Comparison of ENCODE assay signal across 10 mouse cellular contexts in the genomic region with DNA sequence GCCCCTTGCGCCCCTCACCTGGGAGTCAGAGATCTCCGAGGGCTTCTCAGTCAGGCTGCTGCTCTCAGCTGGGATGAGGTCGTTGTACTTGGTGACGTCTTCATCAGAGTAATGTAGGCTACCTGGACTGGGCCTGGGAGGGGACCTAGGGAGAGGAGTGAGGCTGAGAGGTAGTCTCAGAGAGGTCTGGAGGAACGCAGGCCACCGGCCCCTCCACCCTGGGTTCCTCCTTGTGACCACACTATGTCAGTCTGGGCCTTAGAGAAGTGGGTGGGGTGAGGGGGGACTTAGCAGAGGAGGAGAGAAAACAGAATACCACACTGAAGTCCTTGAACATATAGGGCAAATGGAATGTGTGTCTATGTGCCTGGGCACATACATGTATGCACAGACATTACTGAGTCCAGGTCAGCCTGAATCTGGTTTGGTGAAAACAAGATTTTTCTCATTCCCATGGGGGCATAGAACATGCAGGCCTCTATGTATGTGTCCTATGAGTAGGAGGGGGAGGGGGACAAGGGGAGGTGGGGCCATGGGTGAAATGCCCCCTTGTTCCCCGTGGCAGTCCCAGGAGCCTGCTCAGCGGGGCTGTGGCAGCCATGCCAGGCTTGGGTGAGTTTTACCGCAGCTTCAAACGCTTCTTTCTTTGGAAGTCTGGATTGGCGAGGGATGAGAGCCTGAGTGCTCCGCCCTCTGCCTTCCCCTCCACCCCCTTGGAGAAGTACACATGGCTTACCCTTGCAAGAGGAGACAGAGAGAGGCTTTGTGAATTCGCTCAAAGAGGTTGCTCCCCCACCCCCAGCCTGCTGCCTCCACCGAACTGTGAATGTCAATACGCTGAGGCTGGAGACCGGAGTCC. TPM values are rescaled to one million over a fixed set of nuclear protein-coding genes. Genes with fewer than 3 reads are reported as not detected.
DNase-seq lines count a peak whose midpoint lies in the region; ATAC-seq lines count a peak whose summit lies in the region.
"Had no signal": no experiment of that assay in that cellular context is flagged by ENCODE, and none has a peak within 500 bp of the region (broad histone marks: within the 10 kb centered on the region; RNA-seq: fewer than 3 reads in every experiment).

No protein-coding gene starts in this region.

- peak; percentile 56 for DNase-seq in layer of hippocampus, adult 11-12 months (ENCODE audit: low spot score)
- DNase-seq in layer of hippocampus, postnatal 25 days (ENCODE audit: extremely low spot score in 1 of 2, low spot score in 1 of 2): no peak
- DNase-seq in embryonic facial prominence, embryonic 11.5 days (ENCODE audit: low spot score): peak; percentile 53
- DNase-seq in adrenal gland, adult 8-10 months: no peak
- DNase-seq in thymus, postnatal 25 days: no peak
- DNase-seq in kidney, adult 18-20 months: no peak
- DNase-seq: lung, postnatal 4 days had no signal

- H3K27ac ChIP-seq in embryonic facial prominence, embryonic 11.5 days (replicated peaks; ENCODE audit: low read depth, low read length): no peak overlapping the region; the same call in 1 of the 2 replicates
- no peak overlapping the region for H3K27ac ChIP-seq in intestine, embryonic 16.5 days (ENCODE audit: low read length)
- H3K27ac ChIP-seq in midbrain, embryonic 15.5 days: peak overlapping the region; percentile 38; the same call in 1 of the 2 replicates
- H3K27ac ChIP-seq: heart, embryonic 13.5 days had no signal

- no peaks in the 10 kb centered on the region for H3K27me3 ChIP-seq in embryonic facial prominence, embryonic 11.5 days (ENCODE audit: control insufficient read depth, insufficient read depth, low read length)
- H3K27me3 ChIP-seq in intestine, embryonic 16.5 days (replicated peaks; ENCODE audit: control insufficient read depth, insufficient read depth, low read length): no peaks in the 10 kb centered on the region
- no peaks in the 10 kb centered on the region for H3K27me3 ChIP-seq in midbrain, embryonic 15.5 days (replicated peaks)
- H3K27me3 ChIP-seq: heart, embryonic 13.5 days had no signal

- no peak overlapping the region for H3K4me2 ChIP-seq in embryonic facial prominence, embryonic 11.5 days (ENCODE audit: low read depth, low read length)
- H3K4me2 ChIP-seq in intestine, embryonic 16.5 days (ENCODE audit: low read depth, low read length): no peak overlapping the region
- no peak overlapping the region for H3K4me2 ChIP-seq in midbrain, embryonic 15.5 days
- H3K4me2 ChIP-seq: heart, embryonic 13.5 days had no signal

- H3K4me3 ChIP-seq in embryonic facial prominence, embryonic 11.5 days (ENCODE audit: low read depth, low read length): no peak overlapping the region
- H3K4me3 ChIP-seq in intestine, embryonic 16.5 days (ENCODE audit: low read length): no peak overlapping the region
- H3K4me3 ChIP-seq in midbrain, embryonic 15.5 days: no peak overlapping the region
- H3K4me3 ChIP-seq: heart, embryonic 13.5 days had no signal

- no peaks in the 10 kb centered on the region for H3K9me3 ChIP-seq in embryonic facial prominence, embryonic 11.5 days (replicated peaks; ENCODE audit: control insufficient read depth, low read length)
- H3K9me3 ChIP-seq in intestine, embryonic 16.5 days (ENCODE audit: control insufficient read depth, low read length): no peaks in the 10 kb centered on the region
- H3K9me3 ChIP-seq in midbrain, embryonic 15.5 days: no peaks in the 10 kb centered on the region
- H3K9me3 ChIP-seq: heart, embryonic 13.5 days had no signal

- 0 out of 2 replicates have a peak, but pooled peaks cover 2% of the 10 kb centered on the region for H3K4me1 ChIP-seq in embryonic facial prominence, embryonic 11.5 days (ENCODE audit: control insufficient read depth, insufficient read depth, low read length)
- peaks cover 18% of the 10 kb centered on the region for H3K4me1 ChIP-seq in intestine, embryonic 16.5 days (ENCODE audit: control insufficient read depth, insufficient read depth, low read length)
- H3K4me1 ChIP-seq in midbrain, embryonic 15.5 days: peaks cover 14% of the 10 kb centered on the region

- no peaks in the 10 kb centered on the region for H3K36me3 ChIP-seq in embryonic facial prominence, embryonic 11.5 days (replicated peaks; ENCODE audit: control insufficient read depth, insufficient read depth, low read depth, low read length)
- H3K36me3 ChIP-seq in intestine, embryonic 16.5 days (ENCODE audit: control insufficient read depth, insufficient read depth, low read length): no peaks in the 10 kb centered on the region
- no peaks in the 10 kb centered on the region for H3K36me3 ChIP-seq in midbrain, embryonic 15.5 days (replicated peaks)

- no peak overlapping the region; the same call in 1 of the 2 replicates for H3K9ac ChIP-seq in embryonic facial prominence, embryonic 11.5 days (replicated peaks; ENCODE audit: low read length)
- H3K9ac ChIP-seq in intestine, embryonic 16.5 days (ENCODE audit: low read depth, low read length): peak overlapping the region; percentile 31; the same call in 1 of the 2 replicates
- no peak overlapping the region for H3K9ac ChIP-seq in midbrain, embryonic 15.5 days
- H3K9ac ChIP-seq: heart, embryonic 13.5 days had no signal

- 46% methylated on average over 16 of the region's 16 CpGs for WGBS in embryonic facial prominence, embryonic 11.5 days
- 60% methylated on average over 16 of the region's 16 CpGs for WGBS in intestine, embryonic 16.5 days
- WGBS in midbrain, embryonic 15.5 days: 32% methylated on average over 16 of the region's 16 CpGs

- peak; percentile 51 for ATAC-seq in embryonic facial prominence, embryonic 11.5 days (replicated peaks; ENCODE audit: insufficient number of reproducible peaks, low FRiP score, low TSS enrichment, low read depth)
- 0 out of 2 replicates have a peak, but pooled peaks have one; percentile 23 for ATAC-seq in intestine, embryonic 16.5 days
- ATAC-seq in midbrain, embryonic 15.5 days (replicated peaks): peak; percentile 74

RNA-seq across cellular contexts. Expression of a gene that starts 39.9 kb away (rescaled TPM):
- 10 to 100 TPM; 41.4 to 41.8 TPM for total RNA-seq in layer of hippocampus, postnatal 25 days (2021)
- polyA plus RNA-seq in embryonic facial prominence, embryonic 11.5 days (2014; fragmentation: Nextera tagmentation; extraction: Ambion mirVana): 59.1 and 63.7 TPM in 2 replicates
- 59.0 and 60.3 TPM in 2 replicates for polyA plus RNA-seq in intestine, embryonic 16.5 days (2015; fragmentation: Nextera tagmentation; extraction: Ambion mirVana)
- polyA plus RNA-seq in midbrain, embryonic 15.5 days (2015; fragmentation: Nextera tagmentation; extraction: Ambion mirVana): 72.0 and 72.4 TPM in 2 replicates
- total RNA-seq in adrenal gland, adult 8-10 months (2022): 100 to 1,000 TPM in 2 of 4 experiments, 10 to 100 TPM in 2; 90.2 to 151 (median 111) TPM

Comparison
In these comparisons a context has a peak if more than half of its experiments do, and no peak if none do; other contexts are left out.
1. DNase-seq: peak in layer of hippocampus, adult 11-12 months (single experiment) and embryonic facial prominence, embryonic 11.5 days (single experiment); none in layer of hippocampus, postnatal 25 days (0 of 2), adrenal gland, adult 8-10 months (single experiment), thymus, postnatal 25 days (single experiment) and kidney, adult 18-20 months (single experiment).
2. ATAC-seq: peak in every context shown above with its lines; median percentile 74 in midbrain, embryonic 15.5 days; 51 in embryonic facial prominence, embryonic 11.5 days; 23 in intestine, embryonic 16.5 days.